Mouse (Mus musculus) kidney, embryonic 14.5 days (tissue): ENCODE measurements around the gene Grik5. TPM values are rescaled to one million over a fixed set of nuclear protein-coding genes. Genes with fewer than 3 reads are reported as not detected.

Experiments
- microRNA-seq: library from miRNA; unstranded; fragments of <30 nt; microRNA quantifications from one replicate; pipeline ENCODE4, GENCODE M21; 2016
- polyA plus RNA-seq: library from polyadenylated mRNA; unstranded; fragments of >200 nt; fragmentation: Nextera tagmentation; extraction: Ambion mirVana; gene quantifications from 2 replicates; pipeline ENCODE4 v1.2.1, GENCODE M21; 2014

The Grik5 gene
- polyA plus RNA-seq, 1 experiment from 2014 or later, result 14.2 TPM

Small RNA genes lying within 50 kb of the gene (microRNA-seq; reads per million reads assigned to microRNA genes)
- gene Mir6537 (not detected), gene Mir7046 (not detected), gene Mir7047 (not detected)

Other genes starting within 250 kb of the Grik5 start
- 18.8 and 22.4 TPM in 2 replicates for gene Gm9844, start 210.1 kb downstream of the Grik5 start, polyA plus RNA-seq
- not detected in 2 replicates for gene Lypd4, start 202.4 kb downstream of the Grik5 start, polyA plus RNA-seq
- gene Dmrtc2, start 202.3 kb downstream of the Grik5 start, polyA plus RNA-seq, result not detected in 2 replicates
- gene Rps19, start 188.0 kb downstream of the Grik5 start, polyA plus RNA-seq, result 2,731 and 3,572 TPM in 2 replicates
- gene Cd79a, start 175.0 kb downstream of the Grik5 start, polyA plus RNA-seq, result 1.5 and 1.6 TPM in 2 replicates
- gene Arhgef1, start 169.4 kb downstream of the Grik5 start, polyA plus RNA-seq, result 67.5 and 91.2 TPM in 2 replicates
- gene Gm4881, start 127.9 kb downstream of the Grik5 start, polyA plus RNA-seq, result not detected in 2 replicates
- gene Rabac1, start 99.6 kb downstream of the Grik5 start, polyA plus RNA-seq, result 129 and 144 TPM in 2 replicates
- 0.27 and 0.68 TPM in 2 replicates for gene Atp1a3, start 66.4 kb downstream of the Grik5 start, polyA plus RNA-seq
- 21.9 and 33.4 TPM in 2 replicates for gene Zfp574, start 221 bp upstream of the Grik5 start, polyA plus RNA-seq
- 0.39 and 0.90 TPM in 2 replicates for gene Pou2f2, start 107.4 kb upstream of the Grik5 start, polyA plus RNA-seq
- gene Dedd2, start 148.3 kb upstream of the Grik5 start, polyA plus RNA-seq, result 8.7 and 10.8 TPM in 2 replicates
- gene Zfp526, start 149.1 kb upstream of the Grik5 start, polyA plus RNA-seq, result 2.2 and 4.2 TPM in 2 replicates
- 15.7 and 18.5 TPM in 2 replicates for gene Gsk3a, start 165.5 kb upstream of the Grik5 start, polyA plus RNA-seq
- 22.4 and 28.8 TPM in 2 replicates for gene Erf, start 178.4 kb upstream of the Grik5 start, polyA plus RNA-seq
- 36.0 and 47.2 TPM in 2 replicates for gene Cic, start 195.4 kb upstream of the Grik5 start, polyA plus RNA-seq
- gene Pafah1b3, start 225.6 kb upstream of the Grik5 start, polyA plus RNA-seq, result 199 and 245 TPM in 2 replicates
- gene Prr19, start 229.1 kb upstream of the Grik5 start, polyA plus RNA-seq, result 0.67 and 0.69 TPM in 2 replicates
- gene Tmem145, start 233.8 kb upstream of the Grik5 start, polyA plus RNA-seq, result 0.49 and 0.62 TPM in 2 replicates
- 14.0 and 16.2 TPM in 2 replicates for gene Megf8, start 244.8 kb upstream of the Grik5 start, polyA plus RNA-seq